Mouse (Mus musculus): Measurements from ENCODE around the gene Crtam. TPM values are rescaled to one million over a fixed set of nuclear protein-coding genes. Genes with fewer than 3 reads are reported as not detected.

The Crtam gene
- polyA plus RNA-seq, 1 experiment from 2014 or later: not detected

DNA sequence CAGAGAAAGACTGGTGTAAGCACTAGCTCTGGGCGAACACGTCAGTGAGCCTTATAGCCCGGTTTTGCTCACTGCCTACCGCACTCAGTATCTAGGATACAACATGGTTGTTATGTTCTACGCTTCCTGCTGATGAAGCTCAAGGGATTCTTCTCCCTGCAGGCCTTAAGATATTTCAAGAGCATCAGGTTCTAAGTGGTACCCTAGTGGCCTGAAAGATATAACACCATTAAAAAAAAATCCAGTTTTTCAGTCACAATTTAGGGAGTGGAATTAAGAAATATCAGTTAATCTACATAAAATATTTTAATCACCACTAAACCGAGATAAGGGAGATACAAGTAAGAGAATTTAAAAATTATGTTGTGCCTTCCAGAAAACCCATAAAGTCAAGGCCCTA is 56.0 kb downstream of the Crtam start:
- Histone ChIP-seq H3K27me3 (peaks cover 31% of the 10 kb centered on the region), H3K4me2 (replicated peaks) (no peak overlapping the region), H3K9ac (replicated peaks) (no peak overlapping the region), H3K27ac (replicated peaks) (no peak overlapping the region), H3K4me3 (no peak overlapping the region), H3K9me3 (no peaks in the 10 kb centered on the region), H3K36me3 (no peaks in the 10 kb centered on the region), H3K4me1 (peaks cover 6% of the 10 kb centered on the region; the same call in 1 of the 2 replicates)
- WGBS: 88% methylated on average over 6 of the region's 6 CpGs
- ATAC-seq (ENCODE audit: low FRiP score, low read depth): no peak

- no peak overlapping the region for H3K9ac ChIP-seq (replicated peaks)
- ATAC-seq (ENCODE audit: low FRiP score, low read depth): no peak
- peaks cover 6% of the 10 kb centered on the region; the same call in 1 of the 2 replicates for H3K4me1 ChIP-seq
- 68% methylated on average over 4 of the region's 4 CpGs for WGBS
- H3K4me3 ChIP-seq: no peak overlapping the region
- H3K27me3 ChIP-seq: peaks cover 31% of the 10 kb centered on the region
- H3K27ac ChIP-seq (replicated peaks): no peak overlapping the region
- H3K36me3 ChIP-seq: no peaks in the 10 kb centered on the region
- no peaks in the 10 kb centered on the region for H3K9me3 ChIP-seq
- no peak overlapping the region for H3K4me2 ChIP-seq (replicated peaks)
These were observed 57.3 kb downstream of the Crtam start for GRCm38 (mm10) chr9:40947131-40947530.

DNA sequence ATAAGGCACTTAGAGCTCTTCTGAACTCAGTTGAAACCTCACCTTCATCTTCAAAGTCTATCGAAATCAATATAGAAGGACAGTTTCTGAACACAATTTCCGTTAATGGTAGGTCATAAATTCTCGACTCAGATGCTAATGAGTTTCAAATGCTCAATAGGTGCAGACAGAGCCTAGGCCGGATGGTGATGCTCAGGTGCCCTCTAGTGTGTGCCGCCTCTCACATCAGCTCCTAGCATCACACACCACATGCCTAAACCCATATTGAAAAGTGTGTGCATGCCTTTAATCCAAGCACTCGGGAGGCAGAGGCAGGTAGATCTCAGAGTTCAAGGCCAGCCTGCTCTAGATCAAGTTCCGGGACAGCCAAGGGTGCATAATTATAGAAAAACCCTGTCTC is 67.0 kb downstream of the Crtam start:
- WGBS: 69% methylated on average over 7 of the region's 7 CpGs
- H3K27me3 ChIP-seq: 0 out of 2 replicates have a peak, but pooled peaks cover 3% of the 10 kb centered on the region
- H3K4me1 ChIP-seq: 0 out of 2 replicates have a peak, but pooled peaks cover 3% of the 10 kb centered on the region
- H3K4me3 ChIP-seq: no peak overlapping the region
- no peak overlapping the region for H3K9ac ChIP-seq (replicated peaks)
- H3K27ac ChIP-seq (replicated peaks): no peak overlapping the region
- no peak overlapping the region for H3K4me2 ChIP-seq (replicated peaks)
- no peaks in the 10 kb centered on the region for H3K9me3 ChIP-seq
- no peaks in the 10 kb centered on the region for H3K36me3 ChIP-seq
- ATAC-seq (ENCODE audit: low FRiP score, low read depth): no peak

GRCm38 (mm10) chr9:40933323-40933722 is 71.1 kb downstream of the Crtam start:
- WGBS: 84% methylated on average over 3 of the region's 3 CpGs
- Histone ChIP-seq H3K27me3 (0 out of 2 replicates have a peak, but pooled peaks cover 3% of the 10 kb centered on the region), H3K27ac (replicated peaks) (no peak overlapping the region), H3K9me3 (no peaks in the 10 kb centered on the region), H3K4me2 (replicated peaks) (no peak overlapping the region), H3K4me1 (no peaks in the 10 kb centered on the region; the same call in 1 of the 2 replicates), H3K36me3 (no peaks in the 10 kb centered on the region), H3K4me3 (no peak overlapping the region), H3K9ac (replicated peaks) (no peak overlapping the region)
- ATAC-seq (ENCODE audit: low FRiP score, low read depth): no peak

DNA sequence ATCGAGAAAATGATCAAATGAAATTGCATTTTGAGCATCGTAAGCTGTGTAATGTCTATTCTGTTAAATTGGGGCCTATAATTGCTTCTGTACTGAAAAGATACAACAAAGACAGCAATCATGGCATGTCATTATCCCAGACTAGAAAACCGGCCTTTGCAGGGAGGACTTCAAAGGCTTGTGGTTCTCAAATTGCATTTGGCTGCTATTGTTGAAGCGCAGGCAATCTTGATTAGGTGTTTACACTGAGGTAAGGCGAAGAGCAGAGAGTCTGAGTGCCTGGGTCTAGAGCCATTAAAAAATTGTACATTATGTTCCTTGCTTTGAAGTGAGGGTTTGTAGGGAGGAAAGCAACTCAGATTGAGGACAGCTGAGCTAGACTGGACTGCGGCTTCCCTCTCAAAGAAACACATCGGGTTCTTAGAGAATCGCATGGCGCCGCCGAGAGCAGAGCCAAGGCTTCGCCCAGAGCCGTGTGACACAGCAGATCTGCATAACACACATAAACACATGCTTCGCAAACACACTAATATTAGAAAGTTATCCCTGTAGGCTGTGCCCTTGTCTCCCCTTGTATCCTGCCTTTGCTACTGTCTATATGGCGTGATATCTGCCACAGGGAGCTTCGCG is 77.0 kb downstream of the Crtam start:
- Histone ChIP-seq H3K4me2 (replicated peaks) (no peak overlapping the region), H3K9ac (replicated peaks) (no peak overlapping the region), H3K27me3 (no peaks in the 10 kb centered on the region; the same call in 1 of the 2 replicates), H3K36me3 (no peaks in the 10 kb centered on the region), H3K9me3 (no peaks in the 10 kb centered on the region), H3K27ac (replicated peaks) (0 out of 2 replicates have a peak overlapping the region, but pooled peaks have one; percentile 12), H3K4me3 (no peak overlapping the region), H3K4me1 (no peaks in the 10 kb centered on the region; the same call in 1 of the 2 replicates)
- 73% methylated on average over 17 of the region's 17 CpGs for WGBS
- no peak for ATAC-seq (ENCODE audit: low FRiP score, low read depth)

Other genes starting within 250 kb of the Crtam start
- gene Hspa8, start 203.6 kb downstream of the Crtam start, polyA plus RNA-seq (2016; fragmentation: Nextera tagmentation; extraction: Ambion mirVana): 2,718 and 2,773 TPM in 2 replicates
- gene Bsx, start 130.5 kb downstream of the Crtam start, polyA plus RNA-seq (2016; fragmentation: Nextera tagmentation; extraction: Ambion mirVana): 1.2 and 3.5 TPM in 2 replicates
- 1.5 and 2.7 TPM in 2 replicates for gene Jhy, start 40.5 kb downstream of the Crtam start, polyA plus RNA-seq (2016; fragmentation: Nextera tagmentation; extraction: Ambion mirVana)
- gene Ubash3b, start 157.1 kb upstream of the Crtam start, polyA plus RNA-seq (2016; fragmentation: Nextera tagmentation; extraction: Ambion mirVana): 8.1 and 10.1 TPM in 2 replicates

Measured in midbrain, embryonic 12.5 days (tissue).